ENCODE assay signal across 15 mouse cellular contexts in the genomic region with DNA sequence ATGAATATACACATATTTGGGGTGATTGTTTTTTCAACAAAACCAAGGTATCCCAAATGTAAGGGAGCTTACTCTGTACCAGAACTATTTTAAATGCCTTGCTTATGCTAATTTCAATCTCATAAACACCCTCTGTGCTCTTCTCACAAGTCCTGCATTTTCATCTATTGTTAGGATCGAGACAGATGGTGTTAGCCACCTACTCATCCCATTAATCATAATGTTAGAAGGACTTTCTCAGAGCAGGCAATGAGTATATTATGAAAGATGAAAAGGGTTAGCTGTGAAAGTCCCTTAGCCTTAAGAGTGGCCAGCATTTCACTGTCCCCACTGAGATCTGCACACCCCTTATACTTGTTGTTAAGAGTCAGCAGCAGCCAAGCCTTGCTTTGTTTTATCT.
"Had no signal": no experiment of that assay in that cellular context is flagged by ENCODE, and none has a peak within 500 bp of the region (broad histone marks: within the 10 kb centered on the region; RNA-seq: fewer than 3 reads in every experiment).

No protein-coding gene starts in this region.

- H3K27ac ChIP-seq: liver, embryonic 13.5 days; stomach, embryonic 15.5 days had no signal

- DNase-seq: kidney, adult 18-20 months; kidney, adult 9 months; kidney, postnatal 14 days; kidney, postnatal 4 days; liver, embryonic 13.5 days; lung, adult 2 months; lung, postnatal 14 days; lung, postnatal 4 days; midbrain, embryonic 14.5 days; right cerebral cortex, postnatal 25 days; spleen, adult 18-20 months; thymus, adult 18-20 months; thymus, postnatal 36 days had no signal

- H3K4me3 ChIP-seq: liver, embryonic 13.5 days; stomach, embryonic 15.5 days had no signal

- ATAC-seq: intestine, embryonic 16.5 days had no signal
